Mouse (Mus musculus): ENCODE measurements around the gene Asap2.

Asap2 gene

DNA sequence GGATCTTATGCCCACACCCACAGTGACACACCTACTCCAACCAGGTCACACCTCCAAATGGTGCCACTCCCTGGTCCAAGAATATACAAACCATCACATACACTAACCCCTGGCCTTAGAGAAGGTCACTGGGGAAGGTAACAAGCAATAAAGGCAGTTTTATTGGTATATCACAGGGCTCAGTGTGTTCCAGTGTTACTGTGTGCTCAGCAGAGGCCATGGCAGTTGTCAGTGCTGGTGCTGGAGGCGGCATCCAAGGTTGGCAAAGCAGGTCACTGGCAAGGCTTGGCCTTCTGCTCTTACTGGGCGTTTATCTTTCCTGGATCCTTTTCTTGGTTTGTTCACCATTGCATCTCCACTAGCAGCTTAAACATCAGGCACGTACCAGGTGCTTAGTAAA, 174.9 kb downstream of the Asap2 start:
- no peak for DNase-seq (ENCODE audit: low read depth in 2 of 2, low spot score in 2 of 2)

DNA sequence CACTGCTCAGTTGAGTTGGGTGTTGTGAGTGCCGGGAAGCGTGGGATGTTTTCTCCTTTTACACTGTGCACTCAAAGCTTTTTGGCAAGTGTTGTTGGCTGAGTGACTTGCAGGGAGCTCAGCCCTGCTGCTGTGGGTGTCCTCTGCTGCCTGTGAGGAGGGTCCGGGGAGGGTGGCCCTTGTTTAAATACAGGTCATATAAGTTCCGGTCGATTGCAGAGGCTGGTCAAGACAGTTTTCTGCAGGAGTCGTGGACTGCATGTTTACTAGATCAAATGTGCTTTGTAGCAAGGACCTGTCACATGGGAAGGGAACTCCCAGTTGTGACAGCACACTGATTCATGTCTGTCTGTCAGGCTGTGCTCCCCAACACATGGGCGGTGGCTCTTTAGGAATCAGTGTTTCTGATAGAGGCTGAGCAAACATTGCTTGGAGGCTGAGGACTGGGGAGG, 175.7 kb downstream of the Asap2 start:
- no peak for DNase-seq (ENCODE audit: low read depth in 2 of 2, low spot score in 2 of 2)

DNA sequence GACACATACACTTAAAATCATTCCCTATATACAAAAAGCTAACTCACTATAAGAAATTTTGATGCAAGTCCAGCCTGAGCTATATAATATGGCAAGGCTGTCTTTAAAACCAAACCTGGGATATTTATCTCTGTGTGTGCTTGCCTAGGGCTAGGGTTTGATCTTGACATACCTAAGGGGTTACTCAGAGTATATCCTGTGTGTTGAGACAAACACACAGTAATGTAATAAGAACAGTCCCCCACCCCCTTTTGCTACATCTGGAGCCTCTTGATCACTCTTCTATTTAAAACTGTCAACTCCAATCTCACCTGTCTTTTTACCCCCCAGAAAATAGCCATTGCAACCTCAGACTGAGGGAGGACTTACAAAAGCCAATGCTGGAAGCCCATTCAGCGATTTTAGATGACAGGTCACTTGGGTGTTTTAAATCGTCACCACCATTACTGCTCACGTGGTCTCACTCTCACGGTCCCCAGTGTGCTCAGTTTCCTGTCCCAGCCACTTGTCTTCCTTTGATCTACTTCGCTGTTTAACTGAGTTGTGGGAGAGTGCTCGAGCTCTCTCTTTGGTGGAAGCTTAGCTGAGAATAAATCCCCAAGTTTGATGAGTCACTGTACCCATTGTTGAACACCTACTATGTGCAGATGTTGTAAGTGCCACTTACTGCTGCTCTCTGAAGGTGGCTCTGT, 176.8 kb downstream of the Asap2 start:
- peak; percentile 31 to 44 for DNase-seq (ENCODE audit: low read depth in 2 of 2, low spot score in 2 of 2)

DNA sequence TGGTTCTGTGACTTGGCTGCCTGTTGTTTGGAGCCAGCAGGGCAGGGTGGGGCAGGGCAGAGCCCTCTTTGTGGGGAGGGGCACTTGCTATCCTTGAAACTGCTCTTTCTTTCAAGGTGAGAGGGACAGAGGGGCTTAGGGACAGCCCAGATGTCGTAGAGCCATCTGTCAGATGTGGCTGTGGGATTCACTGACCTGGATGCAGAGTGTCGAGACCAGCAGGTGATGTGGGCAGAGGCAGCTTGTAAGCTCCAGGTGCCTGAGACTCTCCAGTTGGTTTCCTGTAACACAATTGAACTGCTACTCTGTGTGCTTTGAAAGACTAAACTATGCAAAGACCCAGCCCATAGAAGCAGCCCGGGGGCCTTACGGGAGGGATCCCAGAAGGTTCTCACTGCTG, 177.5 kb downstream of the Asap2 start:
- no peak for DNase-seq (ENCODE audit: low read depth in 2 of 2, low spot score in 2 of 2)

DNA sequence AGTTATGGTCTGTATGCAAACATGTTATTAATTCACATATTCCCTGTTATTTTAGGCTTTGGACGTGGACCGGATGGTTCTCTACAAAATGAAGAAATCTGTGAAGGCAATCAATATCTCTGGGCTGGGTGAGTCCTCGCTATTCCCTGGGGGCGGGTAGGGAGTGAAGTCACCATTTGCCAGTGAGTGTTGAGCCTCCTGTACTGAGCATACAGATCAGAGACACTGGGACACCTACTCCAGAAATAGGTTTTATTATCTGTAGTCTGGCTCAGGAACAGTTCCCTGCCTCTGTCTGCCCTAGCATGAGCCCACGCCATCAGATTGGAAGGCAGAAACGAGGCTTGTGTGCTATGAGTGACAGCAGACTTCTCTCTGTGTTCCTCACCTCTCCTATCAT, 177.9 kb downstream of the Asap2 start:
- no peak for DNase-seq (ENCODE audit: low read depth in 2 of 2, low spot score in 2 of 2)

DNA sequence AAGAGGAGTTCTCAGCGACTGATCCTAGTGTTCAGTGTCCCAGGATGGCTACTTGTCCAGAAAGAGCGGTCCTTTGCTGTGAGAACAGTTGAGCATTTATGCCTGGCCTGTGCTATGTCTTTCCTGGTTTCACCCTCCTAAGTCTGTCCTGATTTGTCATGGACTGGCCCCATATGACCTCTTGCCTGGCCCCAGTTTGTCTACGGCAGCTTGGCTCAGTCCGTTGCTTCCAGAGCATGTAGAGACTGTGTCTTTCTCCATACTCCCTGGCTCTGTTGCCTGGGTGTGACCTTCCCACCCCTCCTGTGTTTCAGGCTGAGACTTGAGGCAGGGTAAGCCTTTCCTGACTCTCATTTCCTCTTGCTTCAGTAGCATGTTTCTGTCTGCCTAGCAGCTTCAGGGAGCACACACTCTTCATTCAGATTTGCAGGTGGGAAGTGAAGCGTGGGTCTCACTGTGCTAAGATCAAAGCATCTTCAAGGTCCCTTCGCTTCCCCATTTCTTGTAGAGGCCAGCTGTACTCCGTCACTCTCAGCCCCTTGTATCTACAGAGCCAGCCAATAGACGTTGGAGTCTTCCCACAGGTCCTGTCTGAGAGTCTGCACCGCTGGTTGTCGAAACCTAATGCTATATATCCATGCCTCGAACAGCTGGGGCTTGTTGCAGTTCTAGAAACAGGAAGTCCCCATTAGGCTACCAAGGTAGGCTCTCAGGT, 181.7 kb downstream of the Asap2 start:
- DNase-seq (ENCODE audit: low read depth in 2 of 2, low spot score in 2 of 2) = no peak

DNA sequence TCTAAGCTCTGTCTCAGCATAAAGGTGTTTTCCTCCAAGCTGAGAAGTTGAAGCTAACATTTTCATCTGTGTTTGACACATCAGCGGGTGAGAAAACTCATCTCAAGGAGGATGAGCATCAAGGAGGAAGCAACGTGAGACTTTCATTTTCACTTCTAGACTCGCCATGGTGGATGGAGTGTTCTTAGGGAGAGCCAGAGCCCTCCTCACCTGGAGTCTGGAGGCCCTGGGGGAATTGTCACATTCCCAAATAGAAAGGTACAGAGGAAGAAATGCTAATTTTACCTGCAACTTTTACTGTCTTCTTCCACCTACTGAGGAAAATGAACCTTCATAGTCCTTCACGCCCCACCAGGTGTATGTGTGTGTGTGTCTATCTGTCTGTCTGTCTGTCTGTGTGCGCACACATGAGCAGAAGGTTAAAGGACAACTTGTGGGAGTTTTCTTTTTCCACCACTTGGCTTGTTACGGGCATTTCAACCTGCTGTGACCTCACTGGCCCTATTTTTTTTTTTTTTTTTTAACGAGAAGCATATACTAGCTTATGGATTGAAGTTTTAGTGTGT, 183.7 kb downstream of the Asap2 start:
- DNase-seq (ENCODE audit: low read depth in 2 of 2, low spot score in 2 of 2) = peak in 1 of 2 experiments; percentile 8

DNA sequence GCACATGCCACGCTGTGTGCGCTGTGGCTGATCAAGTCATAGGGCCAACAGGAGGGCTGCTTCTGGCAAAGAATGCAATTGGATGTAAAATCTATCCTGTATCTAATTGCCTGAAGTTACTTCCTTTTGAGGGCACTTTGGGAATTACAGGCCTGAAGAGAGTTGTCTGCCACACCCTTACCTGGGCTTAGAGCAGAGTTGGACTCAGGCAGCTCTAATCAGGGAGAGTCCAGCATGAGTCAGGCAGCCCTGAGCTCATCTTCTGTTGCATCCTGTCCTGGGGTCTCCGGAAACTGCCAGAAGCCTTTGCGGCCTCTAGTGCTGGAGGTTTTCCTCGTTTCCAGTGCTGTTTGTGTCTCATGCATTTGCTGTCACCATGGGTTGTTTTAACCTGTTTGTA, 186.1 kb downstream of the Asap2 start:
- no peak for DNase-seq (ENCODE audit: low read depth in 2 of 2, low spot score in 2 of 2)

DNA sequence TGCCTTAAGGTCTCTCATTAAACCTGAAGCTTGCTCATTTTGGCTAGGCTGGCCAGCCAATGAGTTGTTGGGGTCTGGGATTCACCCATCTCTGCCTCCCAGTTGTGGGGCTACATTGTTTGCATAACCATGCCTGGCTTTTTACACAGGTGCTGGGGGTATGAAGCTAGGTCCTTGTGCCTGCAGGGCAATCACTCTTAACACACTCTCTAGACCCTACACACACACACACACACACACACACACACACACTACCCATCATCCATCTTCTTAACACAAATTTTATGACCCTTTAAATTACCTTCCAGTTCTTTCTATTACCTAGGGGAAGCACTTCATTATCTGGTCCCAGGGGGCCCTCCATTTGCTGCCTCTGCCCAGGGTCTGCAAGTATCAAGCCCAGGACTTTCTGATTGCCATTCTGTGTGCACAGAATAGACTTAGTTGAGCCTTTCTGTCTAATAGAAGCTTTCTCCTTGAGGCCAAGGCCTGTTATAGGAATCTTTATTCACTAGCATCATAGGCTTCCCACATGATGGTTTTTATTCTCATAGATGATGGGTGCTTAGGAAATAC, 187.0 kb downstream of the Asap2 start:
- no peak for DNase-seq (ENCODE audit: low read depth in 2 of 2, low spot score in 2 of 2)

DNA sequence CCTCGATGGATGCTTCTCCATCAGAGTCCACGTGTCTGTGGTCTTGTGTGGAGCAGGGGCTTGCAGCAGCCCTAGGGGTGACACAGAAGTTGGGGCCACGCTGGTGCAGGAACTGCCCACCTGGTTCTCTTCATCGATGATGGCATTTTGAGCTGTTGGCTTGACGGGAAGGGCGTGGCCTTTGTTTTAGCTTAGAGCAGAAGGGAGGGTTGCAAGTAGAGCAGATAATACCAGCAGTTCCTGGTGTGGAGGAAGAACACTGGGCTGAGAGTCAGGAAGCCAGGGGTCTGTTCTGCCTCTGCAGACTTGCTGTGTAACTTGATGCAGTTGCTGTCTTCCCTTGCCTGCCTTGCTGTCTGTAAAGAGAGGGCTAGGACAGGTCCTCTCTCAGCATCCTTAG, 189.8 kb downstream of the Asap2 start:
- no peak for DNase-seq (ENCODE audit: low read depth in 2 of 2, low spot score in 2 of 2)

DNA sequence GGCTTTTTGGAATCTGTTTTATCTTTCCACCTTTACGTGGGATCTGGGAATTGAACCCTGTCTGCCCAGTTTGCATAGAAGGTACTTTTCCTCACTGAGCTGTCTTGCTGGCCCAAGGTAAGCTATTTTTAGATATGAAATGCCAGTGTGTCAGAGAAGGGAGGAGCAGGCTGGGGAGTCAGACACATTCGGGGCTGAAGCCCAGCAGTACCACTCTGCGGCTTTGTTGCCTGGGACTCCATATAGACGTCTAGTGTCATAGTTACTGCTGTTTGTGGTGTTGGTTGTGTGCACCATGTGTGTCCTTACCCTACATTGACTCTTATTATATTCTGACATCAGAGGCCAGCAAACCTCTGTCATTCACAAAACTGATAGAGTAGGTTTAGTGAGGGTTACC, 192.5 kb downstream of the Asap2 start:
- no peak for DNase-seq (ENCODE audit: low read depth in 2 of 2, low spot score in 2 of 2)

DNA sequence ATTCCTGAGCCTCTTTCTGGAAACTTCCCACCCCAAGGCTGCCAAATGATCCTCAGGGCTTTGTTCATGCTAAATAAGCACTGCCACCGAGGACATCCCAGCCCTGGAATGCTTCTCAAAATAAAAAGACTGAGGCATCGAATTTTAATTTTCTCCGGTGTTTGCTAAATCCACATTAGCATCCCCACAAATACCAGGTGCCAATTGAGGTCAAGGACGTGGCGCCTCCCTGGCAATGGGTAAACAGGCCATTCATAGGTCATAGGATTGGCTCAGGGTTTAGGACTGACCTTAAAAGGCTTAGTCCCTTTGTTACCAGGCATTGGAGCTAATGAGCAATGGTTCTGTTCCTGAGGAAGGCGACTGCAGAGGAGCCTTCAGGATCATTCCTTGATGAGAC, 193.1 kb downstream of the Asap2 start:
- DNase-seq (ENCODE audit: low read depth in 2 of 2, low spot score in 2 of 2) = no peak

DNA sequence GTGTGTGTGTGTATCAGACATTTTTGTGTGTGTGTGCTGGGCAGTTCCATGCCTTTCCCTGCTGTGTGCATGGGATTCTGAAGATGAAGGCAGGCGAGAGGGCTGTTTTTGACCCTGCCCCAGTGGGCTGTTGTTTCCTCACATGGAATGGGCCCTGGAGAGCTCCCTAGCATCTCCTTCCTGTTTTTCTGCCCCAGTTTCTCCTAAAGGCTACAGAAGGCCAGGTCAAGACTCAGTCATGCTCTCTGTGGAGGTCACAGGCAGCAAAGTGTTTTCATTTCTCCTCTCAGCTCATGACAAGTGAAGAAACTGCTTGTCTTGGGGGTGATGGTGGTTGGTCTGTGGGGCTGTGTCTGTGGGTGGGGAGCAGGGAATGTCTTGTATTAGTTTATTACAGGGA, 195.9 kb downstream of the Asap2 start:
- no peak for DNase-seq (ENCODE audit: low read depth in 2 of 2, low spot score in 2 of 2)

DNA sequence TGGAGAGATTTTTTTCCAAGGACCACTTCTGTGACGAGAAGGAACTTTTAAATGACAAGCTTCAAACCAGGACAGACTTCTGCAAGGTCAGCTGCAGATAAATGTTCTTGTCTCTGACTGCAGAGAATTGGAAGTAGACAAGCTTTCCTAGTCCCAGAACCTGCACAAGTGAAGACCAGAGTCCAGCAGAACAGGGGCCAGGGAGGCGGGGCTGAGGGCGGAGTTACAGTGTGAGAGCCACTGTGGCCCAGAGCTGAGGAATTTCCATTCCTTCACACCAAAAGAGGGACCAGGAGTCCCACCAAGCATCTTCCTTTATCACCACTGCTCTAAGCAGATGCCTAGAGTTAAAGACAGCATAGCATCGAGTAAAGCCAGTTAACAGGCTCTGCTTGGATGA, 198.6 kb downstream of the Asap2 start:
- no peak for DNase-seq (ENCODE audit: low read depth in 2 of 2, low spot score in 2 of 2)

DNA sequence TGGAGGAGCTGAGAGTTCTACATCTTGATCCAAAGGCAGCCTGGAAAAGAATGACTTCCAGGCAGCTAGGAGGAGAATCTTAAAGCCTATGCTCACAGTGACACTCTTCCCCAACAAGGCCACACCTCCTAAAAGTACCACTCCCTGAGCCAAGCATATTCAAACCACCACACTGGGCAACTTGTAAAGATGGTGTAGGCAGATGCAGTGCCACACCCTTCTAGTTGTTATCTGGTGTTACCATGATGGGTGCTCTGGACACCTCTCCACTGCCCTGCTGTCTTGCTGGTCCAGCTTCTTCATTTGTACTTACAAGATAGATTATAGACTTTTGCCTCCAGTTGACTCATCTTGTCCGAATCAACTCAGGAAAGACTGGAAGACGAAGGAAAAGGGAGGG, 201.3 kb downstream of the Asap2 start:
- DNase-seq (ENCODE audit: low read depth in 2 of 2, low spot score in 2 of 2) = no peak

DNA sequence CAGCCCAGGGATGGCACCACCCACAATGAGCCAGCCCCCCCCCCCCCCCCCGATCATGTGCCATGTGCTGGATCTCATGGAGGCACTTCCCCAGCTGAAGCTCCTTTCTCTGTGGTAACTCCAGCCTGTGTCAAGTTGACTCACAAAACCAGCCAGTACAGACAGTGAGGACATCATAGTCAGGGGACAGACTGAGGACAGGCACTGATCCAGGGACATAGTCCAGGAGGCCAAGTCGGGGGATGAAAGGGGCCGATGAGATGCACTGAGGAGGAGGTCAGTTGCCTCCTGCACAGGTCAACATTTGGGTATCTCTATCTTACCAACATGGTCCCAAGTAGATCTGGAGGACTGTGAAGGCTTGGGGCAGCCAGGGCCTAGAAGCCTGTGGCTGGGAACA, 205.2 kb downstream of the Asap2 start:
- DNase-seq (ENCODE audit: low read depth in 2 of 2, low spot score in 2 of 2) = no peak

DNA sequence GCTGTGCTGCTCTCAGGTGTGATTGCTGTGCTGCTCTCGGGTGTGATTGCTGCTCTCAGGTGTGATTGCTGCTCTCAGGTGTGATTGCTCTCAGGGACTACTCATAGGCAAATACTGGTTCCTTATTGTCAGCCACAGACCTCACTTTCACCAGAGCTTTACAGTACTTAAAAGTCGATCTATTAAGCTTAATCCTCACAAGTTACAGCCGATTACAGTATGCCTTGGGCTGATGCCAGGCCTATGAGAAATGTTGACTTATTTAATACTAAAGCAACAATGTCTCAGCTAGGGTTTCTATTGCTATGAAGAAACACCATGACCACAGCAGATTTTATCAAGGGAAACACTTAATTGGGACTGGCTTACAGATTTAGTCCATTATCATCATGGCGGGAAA, 206.2 kb downstream of the Asap2 start:
- DNase-seq (ENCODE audit: low read depth in 2 of 2, low spot score in 2 of 2) = no peak

DNA sequence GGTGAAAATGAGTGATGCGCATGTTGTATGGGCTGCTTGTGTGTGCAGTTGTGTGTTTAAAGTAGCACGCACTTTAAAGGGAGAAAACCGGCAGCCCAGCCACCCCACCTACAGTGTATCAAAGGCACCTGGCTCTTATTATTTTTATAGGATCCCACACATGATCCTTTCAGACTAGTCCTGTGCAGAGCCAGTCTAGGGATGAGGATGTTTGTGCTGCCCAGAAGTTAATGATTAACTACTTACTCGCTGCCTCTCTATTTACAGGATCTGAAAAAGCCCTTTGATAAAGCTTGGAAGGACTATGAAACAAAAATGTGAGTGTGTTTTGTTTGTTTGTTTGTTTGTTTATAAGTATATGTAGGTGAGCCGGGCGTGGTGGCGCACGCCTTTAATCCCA, 210.4 kb downstream of the Asap2 start:
- no peak for DNase-seq (ENCODE audit: low read depth in 2 of 2, low spot score in 2 of 2)

DNA sequence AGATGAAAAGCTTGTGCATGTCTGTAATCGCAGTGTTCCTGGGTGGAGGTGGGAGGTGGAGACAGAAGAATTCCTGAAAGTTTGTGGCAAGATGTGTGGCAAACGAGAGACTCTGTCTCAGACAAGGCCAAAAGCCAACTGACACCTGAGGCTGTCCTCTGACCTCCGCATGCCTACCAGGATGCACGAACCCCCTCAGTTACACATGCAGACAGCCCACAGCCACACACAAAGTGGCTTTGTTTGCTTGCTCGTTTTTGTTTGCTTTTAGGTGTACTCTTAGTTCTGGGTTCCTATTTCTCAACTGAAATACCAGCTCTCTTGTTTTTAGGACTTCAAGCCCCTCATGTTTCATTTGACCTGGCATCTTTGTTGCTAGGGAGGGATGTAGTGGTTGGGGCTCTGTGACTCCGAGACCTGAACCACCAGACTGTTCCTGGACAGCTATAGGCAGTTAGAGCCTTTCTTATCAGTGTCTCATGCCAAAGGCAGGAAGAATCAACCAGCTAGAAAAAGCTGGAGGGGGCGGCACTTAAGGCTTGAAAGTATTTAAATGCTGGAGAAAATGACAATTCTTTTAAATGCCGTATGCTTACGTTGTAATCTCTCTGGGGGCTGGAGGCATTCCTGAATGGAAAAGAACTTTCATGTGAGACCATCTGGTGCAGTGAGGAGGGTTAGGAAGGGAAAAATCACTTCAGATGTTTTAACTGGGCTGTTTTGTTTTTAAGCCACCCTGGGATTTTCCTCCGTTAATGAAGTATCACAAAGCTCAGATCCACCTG, 211.4 kb downstream of the Asap2 start:
- no peak for DNase-seq (ENCODE audit: low read depth in 2 of 2, low spot score in 2 of 2)

DNA sequence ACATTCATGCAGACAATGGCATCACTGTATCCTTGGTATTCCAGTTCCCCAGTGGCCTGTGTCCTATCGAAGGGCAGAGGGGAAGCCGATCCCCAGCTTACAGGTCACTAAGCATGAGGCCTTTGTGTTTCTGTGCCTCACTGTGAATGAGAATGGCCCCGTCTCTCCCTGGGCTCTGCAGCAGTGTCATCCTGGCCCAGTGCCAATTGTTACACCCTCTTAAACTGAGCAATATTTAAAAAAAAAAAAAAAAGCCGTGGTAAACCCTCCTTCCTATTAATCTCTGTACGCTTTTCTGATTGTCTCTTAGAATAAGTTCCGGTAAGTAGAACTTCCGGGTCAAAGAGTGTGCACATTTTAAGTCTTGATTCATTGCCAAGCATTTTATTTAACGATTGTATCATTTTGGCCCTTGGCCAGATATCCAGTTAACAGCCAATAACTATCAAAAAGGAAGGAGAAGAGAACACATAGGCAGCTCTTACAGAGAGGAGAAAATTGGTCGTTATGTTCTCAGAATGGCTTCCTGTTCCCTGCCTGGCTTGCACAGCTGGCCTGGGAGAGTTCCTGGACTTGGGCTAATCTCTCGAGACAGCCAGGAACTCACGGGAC, 214.5 kb downstream of the Asap2 start:
- no peak for DNase-seq (ENCODE audit: low read depth in 2 of 2, low spot score in 2 of 2)

DNA sequence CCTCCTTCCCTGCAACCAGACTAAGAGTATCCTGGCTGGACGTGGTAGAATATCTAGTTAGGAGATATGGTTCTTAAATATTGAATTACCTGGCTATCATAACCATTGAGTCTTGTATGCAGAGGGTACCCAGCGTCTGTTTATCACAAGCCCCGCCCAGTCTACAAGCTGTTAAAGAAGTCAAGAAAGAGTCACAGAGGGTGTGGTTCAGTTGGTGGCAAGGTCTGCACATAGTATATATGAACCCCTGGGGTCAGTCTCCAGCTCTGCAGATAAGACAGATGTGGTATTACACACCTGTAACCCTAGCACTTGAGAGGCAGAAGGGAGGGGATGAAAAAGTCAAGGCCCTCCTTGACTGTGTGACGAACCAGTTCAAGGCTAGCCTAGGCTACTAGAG, 215.5 kb downstream of the Asap2 start:
- no peak for DNase-seq (ENCODE audit: low read depth in 2 of 2, low spot score in 2 of 2)

All from CD8-positive naive resting alpha-beta T cell, adult 2 months (primary cell).